11 mouse cellular contexts compared by ENCODE assay signal in genomic region chr5:130044201-130044695, GRCm38 (mm10). TPM values are rescaled to one million over a fixed set of nuclear protein-coding genes. Genes with fewer than 3 reads are reported as not detected.
DNase-seq lines count a peak whose midpoint lies in the region; ATAC-seq lines count a peak whose summit lies in the region.
"Had no signal": no experiment of that assay in that cellular context is flagged by ENCODE, and none has a peak within 500 bp of the region (broad histone marks: within the 10 kb centered on the region; RNA-seq: fewer than 3 reads in every experiment).

No protein-coding gene starts in this region.

- peaks cover 21% of the 10 kb centered on the region for H3K36me3 ChIP-seq in intestine, embryonic 15.5 days

- H3K9me3 ChIP-seq in intestine, embryonic 15.5 days, result no peaks in the 10 kb centered on the region
- H3K9me3 ChIP-seq: G1E; hindbrain, embryonic 15.5 days; neural tube, embryonic 12.5 days had no signal

- no peaks in the 10 kb centered on the region for H3K4me1 ChIP-seq in intestine, embryonic 15.5 days (replicated peaks)
- H3K4me1 ChIP-seq: hindbrain, embryonic 15.5 days; neural tube, embryonic 12.5 days had no signal

- no peak for DNase-seq in frontal cortex, postnatal 14 days (ENCODE audit: low spot score in 2 of 2)
- peak; percentile 32 to 34 for DNase-seq in B cell, adult 2 months
- DNase-seq in gonadal fat pad, adult 2 months (ENCODE audit: low read depth), result peak; percentile 75
- peak; percentile 22 to 31 for DNase-seq in left cerebral cortex, adult 18-20 months (ENCODE audit: low spot score in 2 of 2)
- peak; percentile 33 for DNase-seq in retina, embryonic 14.5 days (ENCODE audit: low spot score)

- peak; percentile 66 for ATAC-seq in frontal cortex, adult (ENCODE audit: low TSS enrichment)
- ATAC-seq in cerebellum, adult (ENCODE audit: insufficient number of reproducible peaks, low FRiP score, low TSS enrichment), result peak; percentile 62; the same call in 1 of the 2 replicates
- ATAC-seq in intestine, embryonic 15.5 days, result no peak

- H3K9ac ChIP-seq in intestine, embryonic 15.5 days, result no peak overlapping the region
- H3K9ac ChIP-seq: hindbrain, embryonic 15.5 days; neural tube, embryonic 12.5 days had no signal

- H3K4me2 ChIP-seq in intestine, embryonic 15.5 days (replicated peaks), result no peak overlapping the region
- H3K4me2 ChIP-seq: hindbrain, embryonic 15.5 days; neural tube, embryonic 12.5 days had no signal

- 65% methylated on average over 7 of the region's 7 CpGs for WGBS in intestine, embryonic 15.5 days

- no peaks in the 10 kb centered on the region for H3K27me3 ChIP-seq in intestine, embryonic 15.5 days (replicated peaks)
- H3K27me3 ChIP-seq: hindbrain, embryonic 15.5 days; neural tube, embryonic 12.5 days had no signal

- no peak overlapping the region for H3K4me3 ChIP-seq in intestine, embryonic 15.5 days (replicated peaks)
- H3K4me3 ChIP-seq: hindbrain, embryonic 15.5 days; neural tube, embryonic 12.5 days had no signal

- H3K27ac ChIP-seq in intestine, embryonic 15.5 days, result no peak overlapping the region
- H3K27ac ChIP-seq: hindbrain, embryonic 15.5 days; neural tube, embryonic 12.5 days had no signal

RNA-seq across cellular contexts. Expression of gene Crcp, which starts 15.2 kb away (rescaled TPM):
- polyA plus RNA-seq in gonadal fat pad, adult 2 months (2012; rRNA removed), result 17.4 and 19.0 TPM in 2 replicates
- 10 to 100 TPM; 30.4 to 32.7 TPM for total RNA-seq in left cerebral cortex, adult 18-20 months (2021)
- polyA plus RNA-seq in intestine, embryonic 15.5 days (2015; fragmentation: Nextera tagmentation; extraction: Ambion mirVana), result 34.1 and 38.7 TPM in 2 replicates

RNA-seq across cellular contexts. Expression of gene Asl, which starts 15.2 kb away (rescaled TPM):
- polyA plus RNA-seq in gonadal fat pad, adult 2 months (2012; rRNA removed), result 90.2 and 116 TPM in 2 replicates
- total RNA-seq in left cerebral cortex, adult 18-20 months (2021), result 10 to 100 TPM; 16.0 to 31.9 TPM
- polyA plus RNA-seq in intestine, embryonic 15.5 days (2015; fragmentation: Nextera tagmentation; extraction: Ambion mirVana), result 51.4 and 65.0 TPM in 2 replicates

RNA-seq across cellular contexts. Expression of gene Tpst1, which starts 28.9 kb away (rescaled TPM):
- 19.1 and 22.2 TPM in 2 replicates for polyA plus RNA-seq in gonadal fat pad, adult 2 months (2012; rRNA removed)
- total RNA-seq in left cerebral cortex, adult 18-20 months (2021), result 10 to 100 TPM; 34.3 to 34.6 TPM
- polyA plus RNA-seq in intestine, embryonic 15.5 days (2015; fragmentation: Nextera tagmentation; extraction: Ambion mirVana), result 53.4 and 59.8 TPM in 2 replicates
- polyA plus RNA-seq: G1E had no signal

RNA-seq across cellular contexts. Expression of gene Gusb, which starts 41.4 kb away (rescaled TPM):
- polyA plus RNA-seq in gonadal fat pad, adult 2 months (2012; rRNA removed), result 53.9 and 65.7 TPM in 2 replicates
- total RNA-seq in left cerebral cortex, adult 18-20 months (2021), result 10 to 100 TPM; 10.6 to 12.7 TPM
- 88.8 and 95.7 TPM in 2 replicates for polyA plus RNA-seq in intestine, embryonic 15.5 days (2015; fragmentation: Nextera tagmentation; extraction: Ambion mirVana)

Comparison
In these comparisons a context has a peak if more than half of its experiments do, and no peak if none do; other contexts are left out.
1. DNase-seq: peak in B cell, adult 2 months (2 of 2), gonadal fat pad, adult 2 months (single experiment), left cerebral cortex, adult 18-20 months (2 of 2) and retina, embryonic 14.5 days (single experiment); none in frontal cortex, postnatal 14 days (0 of 2).